Mouse (Mus musculus): Measurements from ENCODE around the gene Bbx. TPM values are rescaled to one million over a fixed set of nuclear protein-coding genes. Genes with fewer than 3 reads are reported as not detected.

Bbx gene
- total and polyA plus RNA-seq, 3 experiments = 3.6 to 14.7 (median 13.4) TPM

GRCm38 (mm10) chr16:50241604-50242003 lies 190.6 kb downstream of the Bbx start:
- H3K79me2 ChIP-seq (replicated peaks; ENCODE audit: control insufficient read depth, insufficient read depth, low read length) = no peaks in the 10 kb centered on the region
- H3K27ac ChIP-seq = no peak overlapping the region
- WGBS = 96% methylated on average over 3 of the region's 3 CpGs
- H3K4me3 ChIP-seq = no peak overlapping the region
- no peak overlapping the region for H3K9ac ChIP-seq (ENCODE audit: low read depth, low read length)
- intact Hi-C loops (cut with DNase I) = no loop called here
- no peaks in the 10 kb centered on the region for H3K27me3 ChIP-seq (ENCODE audit: control insufficient read depth, insufficient read depth, low read length)
- no peaks in the 10 kb centered on the region for H3K36me3 ChIP-seq (ENCODE audit: control insufficient read depth, insufficient read depth, low read length)
- H3K4me1 ChIP-seq (ENCODE audit: control insufficient read depth, insufficient read depth, low read length) = no peaks in the 10 kb centered on the region
- no peak for TF ChIP-seq EP300 (IDR thresholded peaks at IDR 0.05; ENCODE audit: insufficient read depth, low read depth, low read length)
- no peak for TF ChIP-seq CTCF (IDR thresholded peaks at IDR 0.05)
- no peak for TF ChIP-seq POLR2A (IDR thresholded peaks at IDR 0.05; ENCODE audit: insufficient read depth, low read depth, low read length)
- DNase-seq = no peak

GRCm38 (mm10) chr16:50235231-50235630 lies 197.0 kb downstream of the Bbx start:
- TF ChIP-seq CTCF (IDR thresholded peaks at IDR 0.05) = no peak
- no peak for TF ChIP-seq POLR2A (IDR thresholded peaks at IDR 0.05; ENCODE audit: insufficient read depth, low read depth, low read length)
- no peak for TF ChIP-seq EP300 (IDR thresholded peaks at IDR 0.05; ENCODE audit: insufficient read depth, low read depth, low read length)
- H3K4me1 ChIP-seq (ENCODE audit: control insufficient read depth, insufficient read depth, low read length) = no peaks in the 10 kb centered on the region
- intact Hi-C loops (cut with DNase I) = no loop called here
- no peak overlapping the region for H3K9ac ChIP-seq (ENCODE audit: low read depth, low read length)
- 52% methylated on average over 3 of the region's 3 CpGs for WGBS
- H3K79me2 ChIP-seq (replicated peaks; ENCODE audit: control insufficient read depth, insufficient read depth, low read length) = no peaks in the 10 kb centered on the region
- H3K27me3 ChIP-seq (ENCODE audit: control insufficient read depth, insufficient read depth, low read length) = no peaks in the 10 kb centered on the region
- H3K36me3 ChIP-seq (ENCODE audit: control insufficient read depth, insufficient read depth, low read length) = no peaks in the 10 kb centered on the region
- no peak overlapping the region for H3K27ac ChIP-seq
- no peak for DNase-seq
- H3K4me3 ChIP-seq = no peak overlapping the region

DNA sequence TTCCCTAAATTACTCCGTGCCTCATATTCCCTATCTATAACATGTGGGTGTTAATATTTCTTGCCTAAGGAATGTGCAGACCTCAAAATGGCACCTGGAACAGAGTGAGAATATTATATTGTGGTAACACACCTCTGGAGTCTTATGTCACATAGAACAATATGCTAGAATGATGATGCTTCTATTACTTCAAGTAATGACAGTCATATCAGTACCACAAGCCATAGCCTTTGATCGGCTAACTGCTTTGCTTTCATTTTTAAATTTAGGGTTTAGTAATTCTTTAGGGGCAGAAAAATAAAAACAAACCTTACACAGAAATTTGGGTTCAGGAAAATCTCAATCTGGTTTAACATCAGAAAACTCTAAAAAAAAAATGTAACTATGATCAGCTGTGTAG lies 201.6 kb downstream of the Bbx start:
- no peak for TF ChIP-seq POLR2A (IDR thresholded peaks at IDR 0.05; ENCODE audit: insufficient read depth, low read depth, low read length)
- DNase-seq = no peak
- H3K27me3 ChIP-seq (ENCODE audit: control insufficient read depth, insufficient read depth, low read length) = no peaks in the 10 kb centered on the region
- 92% methylated on average over 2 of the region's 2 CpGs for WGBS
- H3K4me3 ChIP-seq = no peak overlapping the region
- intact Hi-C loops (cut with DNase I) = no loop called here
- no peak overlapping the region for H3K9ac ChIP-seq (ENCODE audit: low read depth, low read length)
- no peaks in the 10 kb centered on the region for H3K36me3 ChIP-seq (ENCODE audit: control insufficient read depth, insufficient read depth, low read length)
- H3K79me2 ChIP-seq (replicated peaks; ENCODE audit: control insufficient read depth, insufficient read depth, low read length) = no peaks in the 10 kb centered on the region
- no peaks in the 10 kb centered on the region for H3K4me1 ChIP-seq (ENCODE audit: control insufficient read depth, insufficient read depth, low read length)
- H3K27ac ChIP-seq = no peak overlapping the region

DNA sequence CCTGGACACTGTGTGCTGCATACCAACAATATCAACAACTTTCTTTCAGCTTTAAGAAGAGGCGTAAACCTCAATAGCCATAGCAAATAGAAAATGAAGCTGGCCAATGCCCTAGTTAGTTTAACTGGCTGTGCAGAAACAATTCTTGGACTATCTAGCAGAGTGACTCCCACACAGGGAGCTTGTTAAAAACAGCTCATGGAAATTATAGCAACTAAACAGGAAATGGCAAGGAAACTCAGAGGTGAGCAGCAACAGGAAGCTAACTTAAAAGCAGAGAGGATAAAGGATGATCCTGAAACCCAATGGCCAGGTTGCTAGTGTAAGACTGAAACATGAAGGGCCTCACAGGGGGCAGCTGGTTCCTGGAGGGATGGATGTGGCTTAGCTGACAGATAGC lies 203.4 kb downstream of the Bbx start:
- no peak for DNase-seq
- H3K4me1 ChIP-seq (ENCODE audit: control insufficient read depth, insufficient read depth, low read length) = no peaks in the 10 kb centered on the region
- no peaks in the 10 kb centered on the region for H3K27me3 ChIP-seq (ENCODE audit: control insufficient read depth, insufficient read depth, low read length)
- H3K27ac ChIP-seq = no peak overlapping the region
- TF ChIP-seq CTCF (IDR thresholded peaks at IDR 0.05) (no peak), EP300 (IDR thresholded peaks at IDR 0.05; ENCODE audit: insufficient read depth, low read depth, low read length) (no peak), POLR2A (IDR thresholded peaks at IDR 0.05; ENCODE audit: insufficient read depth, low read depth, low read length) (no peak)
- WGBS = 64% methylated on average over 1 of the region's 1 CpGs
- intact Hi-C loops (cut with DNase I) = no loop called here
- no peak overlapping the region for H3K4me3 ChIP-seq
- H3K36me3 ChIP-seq (ENCODE audit: control insufficient read depth, insufficient read depth, low read length) = no peaks in the 10 kb centered on the region
- no peaks in the 10 kb centered on the region for H3K79me2 ChIP-seq (replicated peaks; ENCODE audit: control insufficient read depth, insufficient read depth, low read length)
- H3K9ac ChIP-seq (ENCODE audit: low read depth, low read length) = no peak overlapping the region

DNA sequence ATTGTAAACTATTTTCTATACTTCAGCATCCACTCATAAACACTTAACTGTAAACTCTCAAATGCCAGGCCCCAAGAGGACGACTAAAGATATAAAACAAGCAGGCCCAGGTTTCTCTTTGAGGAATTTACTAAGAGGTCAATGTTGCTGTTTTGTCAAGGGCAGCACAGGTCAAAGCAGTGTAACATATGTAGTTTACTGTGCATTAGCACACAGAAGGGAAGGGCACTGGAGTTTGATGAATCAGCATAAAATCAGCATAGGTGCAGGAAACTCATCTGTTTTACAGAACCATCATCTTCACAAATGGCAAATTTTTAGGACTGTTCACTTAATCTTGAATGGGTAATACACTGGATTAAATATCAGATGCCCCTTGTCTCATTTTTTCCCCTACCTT lies 205.9 kb downstream of the Bbx start:
- Histone ChIP-seq H3K79me2 (replicated peaks; ENCODE audit: control insufficient read depth, insufficient read depth, low read length) (no peaks in the 10 kb centered on the region), H3K4me1 (ENCODE audit: control insufficient read depth, insufficient read depth, low read length) (no peaks in the 10 kb centered on the region; the same call in 1 of the 2 replicates), H3K27me3 (ENCODE audit: control insufficient read depth, insufficient read depth, low read length) (no peaks in the 10 kb centered on the region), H3K9ac (ENCODE audit: low read depth, low read length) (no peak overlapping the region), H3K36me3 (ENCODE audit: control insufficient read depth, insufficient read depth, low read length) (no peaks in the 10 kb centered on the region), H3K4me3 (no peak overlapping the region), H3K27ac (no peak overlapping the region)
- WGBS = 90% methylated on average over 1 of the region's 1 CpGs
- intact Hi-C loops (cut with DNase I) = no loop called here
- no peak for DNase-seq
- TF ChIP-seq EP300 (IDR thresholded peaks at IDR 0.05; ENCODE audit: insufficient read depth, low read depth, low read length) = no peak
- TF ChIP-seq POLR2A (IDR thresholded peaks at IDR 0.05; ENCODE audit: insufficient read depth, low read depth, low read length) = no peak
- TF ChIP-seq CTCF (IDR thresholded peaks at IDR 0.05) = no peak

DNA sequence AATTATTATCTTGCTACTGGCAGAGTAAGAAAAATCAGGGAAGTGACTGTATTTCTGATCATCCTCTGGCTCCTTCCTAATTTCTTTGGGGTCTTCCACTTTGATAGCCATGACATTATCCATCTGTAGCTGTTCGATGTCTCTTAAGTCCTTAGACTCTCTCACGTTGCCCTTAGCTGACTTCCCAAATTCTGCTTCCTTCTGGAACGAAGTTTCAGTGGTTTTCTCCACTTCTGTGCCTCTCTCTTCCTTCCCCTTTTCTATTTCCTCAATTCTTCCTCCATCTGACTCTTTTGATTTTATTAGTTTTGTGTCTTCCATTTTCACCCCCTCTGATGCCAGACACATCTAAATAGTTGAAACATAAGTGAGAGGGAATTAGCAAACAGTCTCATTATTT lies 207.2 kb downstream of the Bbx start:
- Histone ChIP-seq H3K4me1 (ENCODE audit: control insufficient read depth, insufficient read depth, low read length) (no peaks in the 10 kb centered on the region; the same call in 1 of the 2 replicates), H3K36me3 (ENCODE audit: control insufficient read depth, insufficient read depth, low read length) (no peaks in the 10 kb centered on the region), H3K9ac (ENCODE audit: low read depth, low read length) (no peak overlapping the region), H3K4me3 (no peak overlapping the region), H3K27ac (no peak overlapping the region), H3K27me3 (ENCODE audit: control insufficient read depth, insufficient read depth, low read length) (no peaks in the 10 kb centered on the region), H3K79me2 (replicated peaks; ENCODE audit: control insufficient read depth, insufficient read depth, low read length) (no peaks in the 10 kb centered on the region)
- DNase-seq = no peak
- 81% methylated on average over 3 of the region's 3 CpGs for WGBS
- TF ChIP-seq EP300 (IDR thresholded peaks at IDR 0.05; ENCODE audit: insufficient read depth, low read depth, low read length) (no peak), POLR2A (IDR thresholded peaks at IDR 0.05; ENCODE audit: insufficient read depth, low read depth, low read length) (no peak), CTCF (IDR thresholded peaks at IDR 0.05) (no peak)
- intact Hi-C loops (cut with DNase I) = no loop called here
